Mouse (Mus musculus) retina, adult 2 months (tissue): ENCODE measurements around the gene Clec16a.
A peak's percentile ranks its signal among the peaks of the same experiment; 100 is the strongest.

Experiments
- DNase-seq: peaks from one replicate; pipeline ENCODE4 v3.0.0-alpha.2; 2012; ENCODE audit warnings: low read depth, low spot score

The Clec16a gene

GRCm38 (mm10) chr16:10581234-10581898 lies 36.2 kb downstream of the Clec16a start:
- DNase-seq = no peak

GRCm38 (mm10) chr16:10585165-10585564 lies 40.0 kb downstream of the Clec16a start:
- no peak for DNase-seq

GRCm38 (mm10) chr16:10586546-10586945 lies 41.4 kb downstream of the Clec16a start:
- DNase-seq = no peak

DNA sequence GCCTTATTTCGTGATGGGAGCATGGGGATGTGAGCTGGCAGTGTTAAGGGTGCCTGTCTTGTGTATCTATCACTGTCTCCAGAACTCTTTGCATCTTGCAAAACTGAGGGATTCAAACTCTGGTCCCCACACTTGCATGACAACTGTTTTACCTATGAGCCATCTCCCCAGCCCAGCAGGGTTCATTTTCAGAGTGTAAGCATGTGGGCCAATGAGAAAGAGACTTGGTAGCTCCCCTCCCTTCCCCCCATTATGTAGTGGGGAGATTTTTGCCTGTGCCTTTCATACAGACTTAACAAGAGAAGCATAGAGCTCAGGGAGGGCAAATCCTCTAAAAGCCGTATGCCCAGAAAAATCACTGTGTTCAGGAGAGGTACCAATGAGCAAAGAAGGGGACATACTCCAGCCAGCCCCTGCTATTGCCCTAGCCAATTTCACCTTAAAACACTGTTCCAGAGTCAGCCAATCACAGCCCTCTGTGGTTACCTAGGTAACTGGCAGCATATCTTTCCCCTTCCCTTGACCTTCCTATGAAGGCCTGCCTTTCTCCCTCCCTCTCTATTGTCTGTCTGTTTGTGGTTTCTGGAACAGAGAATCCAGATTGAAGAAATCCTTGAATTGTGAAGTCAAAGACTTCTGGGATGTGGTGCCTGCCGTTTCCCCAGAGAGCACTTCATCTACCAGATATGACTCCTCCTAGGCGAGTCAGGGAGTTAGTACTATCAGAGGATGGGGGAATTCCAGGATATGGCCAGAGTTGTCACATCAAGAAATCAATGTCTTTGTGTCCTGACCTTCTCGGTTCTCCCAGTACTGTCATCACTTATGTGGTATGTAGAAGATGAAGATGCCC lies 55.0 kb downstream of the Clec16a start:
- DNase-seq = no peak

GRCm38 (mm10) chr16:10607802-10608201 lies 62.7 kb downstream of the Clec16a start:
- DNase-seq = no peak

- DNase-seq = no peak
Measured at GRCm38 (mm10) chr16:10609921-10610320, 64.8 kb downstream of the Clec16a start.

DNA sequence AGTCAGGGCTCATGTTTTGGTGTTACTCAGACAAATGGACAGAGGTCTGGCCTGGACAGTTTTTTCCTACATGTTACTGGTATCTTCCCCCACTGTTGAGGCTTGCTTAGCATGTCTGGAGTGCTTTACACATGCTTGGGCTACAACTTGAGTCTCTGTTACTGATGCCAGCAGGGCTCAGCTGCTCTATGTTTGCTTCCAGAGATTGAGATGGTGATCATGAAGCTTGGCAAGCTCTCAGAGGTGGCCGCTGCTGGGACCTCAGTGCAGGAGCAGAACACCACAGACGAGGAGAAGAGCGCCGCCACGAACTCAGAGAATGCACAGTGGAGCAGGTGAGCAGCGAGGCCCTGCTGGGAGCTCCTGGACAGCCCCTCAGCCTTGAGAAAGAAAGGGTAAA lies 65.7 kb downstream of the Clec16a start:
- DNase-seq = no peak

DNA sequence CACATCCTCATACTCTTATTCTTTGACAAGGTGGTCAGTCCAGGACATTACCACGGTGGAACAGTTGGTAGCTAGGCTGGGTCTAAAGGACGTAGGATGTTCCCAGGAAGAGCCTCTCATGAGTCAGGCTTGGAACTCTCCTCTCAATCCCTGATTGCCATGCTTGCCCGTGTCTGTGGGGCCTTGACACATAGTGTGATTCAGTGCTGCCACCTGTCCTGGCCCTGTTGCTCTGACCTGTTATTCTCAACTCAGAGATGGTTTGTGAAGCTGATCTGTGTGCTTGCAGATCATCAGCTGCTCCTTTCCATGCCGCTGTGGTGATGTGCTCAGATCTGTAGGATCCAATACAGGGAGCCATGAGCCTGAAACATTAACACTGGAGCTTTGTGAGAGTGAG lies 66.2 kb downstream of the Clec16a start:
- no peak for DNase-seq

DNA sequence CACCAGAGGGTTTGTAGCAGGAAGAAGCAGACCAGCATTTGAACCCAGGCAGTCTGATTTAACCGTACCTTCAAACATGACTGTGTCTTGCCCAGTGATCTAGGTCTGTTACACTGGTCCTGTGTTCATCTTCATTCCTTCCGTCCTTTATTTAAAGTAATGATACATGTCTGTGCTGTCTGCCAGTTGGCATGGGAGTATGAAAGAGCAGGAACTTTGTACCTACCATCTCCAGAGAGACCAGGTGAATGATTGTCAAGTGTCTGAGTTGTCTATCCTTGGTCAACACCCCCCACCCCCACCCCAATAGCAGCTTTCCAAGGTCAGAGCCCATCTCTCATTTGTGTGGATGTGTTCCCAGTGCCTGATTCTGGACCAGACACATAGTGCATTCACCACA lies 68.9 kb downstream of the Clec16a start:
- no peak for DNase-seq

DNA sequence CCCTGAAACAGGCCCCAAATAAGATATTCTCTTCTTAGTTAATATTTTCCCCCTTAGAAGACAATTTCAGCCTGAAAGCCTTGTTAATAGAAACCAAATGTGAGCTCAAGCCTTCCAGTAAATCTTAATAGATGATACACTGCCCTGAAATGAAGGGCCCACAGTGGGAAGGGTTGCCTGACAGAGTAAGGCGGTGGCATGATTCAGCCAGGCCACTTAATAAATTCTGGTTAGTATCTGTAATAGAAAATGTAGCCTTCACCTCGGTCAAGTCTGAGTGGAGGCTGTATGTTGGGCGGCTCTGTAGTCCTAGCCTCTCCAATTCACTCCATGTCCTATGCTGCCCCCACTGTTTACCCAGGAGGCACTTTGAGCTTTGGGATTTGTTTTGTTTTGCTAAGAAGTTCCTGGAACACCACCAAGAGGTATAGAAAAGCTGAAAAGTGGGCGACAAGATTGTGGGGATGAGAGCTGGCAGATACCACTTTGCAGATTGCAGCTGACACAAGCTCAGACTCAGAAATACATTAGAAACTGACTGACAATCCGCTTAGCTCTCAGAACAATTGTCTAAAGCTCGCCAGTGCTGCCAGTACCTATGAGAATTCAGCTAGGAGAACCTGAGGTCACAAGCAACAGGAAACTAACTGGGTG lies 75.9 kb downstream of the Clec16a start:
- no peak for DNase-seq

GRCm38 (mm10) chr16:10621710-10622109 lies 76.6 kb downstream of the Clec16a start:
- DNase-seq = no peak

- no peak for DNase-seq
Measured at GRCm38 (mm10) chr16:10626116-10626515, 81.0 kb downstream of the Clec16a start.

- DNase-seq = no peak
Measured at GRCm38 (mm10) chr16:10627136-10627668, 82.1 kb downstream of the Clec16a start.

DNA sequence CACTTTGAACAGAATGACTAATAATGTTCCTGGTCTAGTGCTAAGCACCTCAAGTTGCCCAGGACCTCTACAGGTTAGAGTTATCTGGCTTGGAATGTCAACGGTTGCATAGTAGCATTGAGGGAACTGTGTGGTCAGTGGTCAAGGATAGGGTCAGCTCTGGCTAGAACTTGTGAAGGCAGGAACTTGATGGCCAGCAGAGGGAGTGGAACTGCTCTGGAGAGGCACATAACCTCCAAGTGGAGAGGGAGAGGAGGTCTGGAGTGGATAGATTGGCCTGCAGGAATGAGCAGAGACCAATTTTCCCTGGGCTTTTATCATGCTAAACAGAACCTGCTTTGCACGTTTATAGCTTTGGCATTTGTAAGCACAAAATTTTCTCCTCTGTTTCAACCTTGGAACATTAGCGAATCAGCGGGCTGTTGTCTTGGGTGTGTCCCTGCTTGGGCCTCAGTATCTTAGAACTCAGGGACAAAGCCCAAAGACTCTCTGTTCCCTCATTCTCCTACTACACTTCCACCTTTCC lies 83.0 kb downstream of the Clec16a start:
- no peak for DNase-seq

GRCm38 (mm10) chr16:10628960-10629359 lies 83.8 kb downstream of the Clec16a start:
- no peak for DNase-seq

- no peak for DNase-seq
Measured at GRCm38 (mm10) chr16:10629361-10629760, 84.2 kb downstream of the Clec16a start.

GRCm38 (mm10) chr16:10634940-10635339 lies 89.8 kb downstream of the Clec16a start:
- no peak for DNase-seq

DNA sequence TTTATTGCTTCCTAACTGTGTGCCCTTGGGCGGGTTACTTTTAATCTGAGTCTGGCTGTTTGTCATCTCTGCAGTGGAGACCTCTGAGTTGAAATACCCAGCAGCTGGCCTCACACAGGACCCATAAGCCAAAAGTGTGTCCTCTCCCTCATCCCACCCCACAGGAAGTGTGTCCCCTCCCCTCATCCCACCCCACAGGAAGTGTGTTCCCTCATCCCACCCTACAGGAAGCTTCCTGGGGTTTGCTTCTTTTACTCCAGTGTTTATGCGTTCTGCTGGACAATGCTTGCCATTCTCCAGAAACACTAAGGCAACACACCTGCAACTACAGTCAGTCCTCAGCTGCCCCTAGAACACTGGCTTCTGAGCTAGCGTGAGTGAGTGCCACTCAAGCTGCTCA lies 92.8 kb downstream of the Clec16a start:
- DNase-seq = no peak

DNA sequence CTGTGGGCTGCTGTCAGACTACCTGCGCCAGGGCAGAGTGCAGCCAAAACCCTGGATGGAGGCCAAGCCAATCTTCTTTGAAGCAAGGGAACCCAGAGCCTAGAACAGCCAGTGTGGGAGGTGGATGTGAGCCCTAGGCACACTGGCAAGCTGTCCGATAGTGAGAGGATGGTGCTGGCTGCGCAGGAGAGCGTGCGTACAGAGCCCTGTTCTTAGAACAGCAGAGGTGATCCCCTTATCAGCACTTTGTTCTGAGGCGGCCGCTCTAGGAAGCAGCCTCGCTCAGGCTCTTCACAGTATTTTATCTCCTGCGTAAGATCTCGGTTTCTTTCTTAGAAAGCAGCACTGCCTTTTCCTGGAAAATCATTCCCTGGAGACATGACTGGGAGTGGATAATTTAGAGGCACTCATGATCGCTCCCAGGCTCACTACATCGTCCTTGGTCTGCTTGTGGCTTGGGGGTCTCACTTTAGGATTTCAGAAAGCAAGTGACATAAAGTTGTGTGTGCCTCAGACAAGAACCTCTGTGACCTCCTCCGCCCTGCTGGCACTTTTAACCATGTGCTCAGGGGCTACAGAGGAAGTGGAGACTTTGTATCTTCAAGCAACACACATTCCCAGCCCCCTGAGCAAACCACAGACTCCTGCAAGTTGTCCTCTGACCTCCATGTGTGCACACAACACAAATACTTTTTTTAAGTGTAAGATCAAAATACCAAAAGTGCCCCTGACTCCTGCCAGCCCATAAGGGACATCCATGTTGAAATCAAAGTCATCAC lies 94.2 kb downstream of the Clec16a start:
- no peak for DNase-seq

- peak; percentile 28 for DNase-seq
Measured at GRCm38 (mm10) chr16:10640041-10640440, 94.9 kb downstream of the Clec16a start.

GRCm38 (mm10) chr16:10641146-10641545 lies 96.0 kb downstream of the Clec16a start:
- DNase-seq = no peak
